Mouse (Mus musculus) limb, embryonic 13.5 days (tissue): Measurements from ENCODE around the gene Agap1. TPM values are rescaled to one million over a fixed set of nuclear protein-coding genes. Genes with fewer than 3 reads are reported as not detected.

Source experiments
- ATAC-seq: fragments of 200-750 bp; cut with Nextera tagmentation; 2 replicates; pipeline ENCODE4 v1.8.0; 2017; ENCODE audit warnings: low read depth, moderate number of reproducible peaks, moderate TSS enrichment; ENCODE audit not compliant: low FRiP score
- H3K27ac ChIP-seq: fragments of 300-500 bp; sonication (generic); 2 replicates; pipeline ENCODE4 v1.5.1; 2015; ENCODE audit warnings: inconsistent platforms, mild to moderate bottlenecking, moderate library complexity
- H3K27me3 ChIP-seq: fragments of 300-500 bp; sonication (generic); 2 replicates; pipeline ENCODE4 v1.6.1; 2015; ENCODE audit warnings: mild to moderate bottlenecking, inconsistent platforms
- H3K36me3 ChIP-seq: fragments of 300-500 bp; sonication (generic); 2 replicates; pipeline ENCODE4 v1.6.1; 2015; ENCODE audit warnings: inconsistent platforms, mild to moderate bottlenecking, moderate library complexity
- H3K4me1 ChIP-seq: fragments of 300-500 bp; sonication (generic); 2 replicates; pipeline ENCODE4 v1.6.1; 2015; ENCODE audit warnings: inconsistent platforms
- H3K4me2 ChIP-seq: fragments of 300-500 bp; sonication (generic); replicated peaks from 2 replicates; pipeline ENCODE4 v1.6.1; 2015; ENCODE audit warnings: inconsistent platforms, mild to moderate bottlenecking, moderate library complexity
- H3K4me3 ChIP-seq: fragments of 300-500 bp; sonication (generic); 2 replicates; pipeline ENCODE4 v1.5.1; 2015; ENCODE audit warnings: moderate library complexity, mild to moderate bottlenecking, inconsistent platforms
- H3K9ac ChIP-seq: fragments of 300-500 bp; sonication (generic); 2 replicates; pipeline ENCODE4 v1.6.1; 2015; ENCODE audit warnings: mild to moderate bottlenecking, inconsistent platforms
- H3K9me3 ChIP-seq: fragments of 300-500 bp; sonication (generic); 2 replicates; pipeline ENCODE4 v1.6.1; 2016; ENCODE audit warnings: inconsistent platforms
- WGBS: fragments of 180-500 bp; shearing (Covaris S2); methylation state at CpG from one replicate; pipeline ENCODE4 v1.1.7; 2015; 5-methylcytosine and 5-hydroxymethylcytosine counted together
- polyA plus RNA-seq: library from polyadenylated mRNA; unstranded; fragments of >200 nt; fragmentation: Nextera tagmentation; extraction: Ambion mirVana; gene quantifications from 2 replicates; pipeline ENCODE4 v1.2.1, GENCODE M21; 2015

The Agap1 gene
- polyA plus RNA-seq, 1 experiment from 2014 or later = 13.3 TPM

DNA sequence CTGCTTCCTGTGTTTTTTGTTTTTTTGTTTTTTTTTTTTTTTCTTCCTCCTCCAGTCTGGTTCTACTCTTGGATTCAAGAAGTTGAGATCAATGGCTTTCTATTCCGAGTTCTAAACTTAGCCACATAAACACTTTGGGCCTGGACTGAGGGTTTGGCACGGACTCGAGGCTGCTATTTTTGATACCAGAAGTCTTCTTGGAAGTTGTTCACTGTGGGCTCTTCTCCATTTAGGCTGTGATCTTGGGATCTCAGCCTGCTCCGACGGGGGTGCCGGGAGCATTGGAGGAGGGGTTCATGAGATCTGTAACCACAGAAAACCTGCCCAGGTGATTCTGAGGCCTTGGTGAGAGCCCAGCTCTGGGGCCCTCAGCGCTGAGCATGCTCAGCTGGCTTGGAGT, 140.8 kb downstream of the Agap1 start:
- peaks cover 25% of the 10 kb centered on the region for H3K4me1 ChIP-seq
- no peak overlapping the region for H3K9ac ChIP-seq
- no peak overlapping the region for H3K4me2 ChIP-seq
- no peak for ATAC-seq
- WGBS = 90% methylated on average over 7 of the region's 7 CpGs
- no peak overlapping the region for H3K27ac ChIP-seq
- peaks cover 18% of the 10 kb centered on the region for H3K36me3 ChIP-seq
- H3K4me3 ChIP-seq = no peak overlapping the region
- no peaks in the 10 kb centered on the region for H3K27me3 ChIP-seq
- H3K9me3 ChIP-seq = peaks cover 7% of the 10 kb centered on the region; the same call in 1 of the 2 replicates

DNA sequence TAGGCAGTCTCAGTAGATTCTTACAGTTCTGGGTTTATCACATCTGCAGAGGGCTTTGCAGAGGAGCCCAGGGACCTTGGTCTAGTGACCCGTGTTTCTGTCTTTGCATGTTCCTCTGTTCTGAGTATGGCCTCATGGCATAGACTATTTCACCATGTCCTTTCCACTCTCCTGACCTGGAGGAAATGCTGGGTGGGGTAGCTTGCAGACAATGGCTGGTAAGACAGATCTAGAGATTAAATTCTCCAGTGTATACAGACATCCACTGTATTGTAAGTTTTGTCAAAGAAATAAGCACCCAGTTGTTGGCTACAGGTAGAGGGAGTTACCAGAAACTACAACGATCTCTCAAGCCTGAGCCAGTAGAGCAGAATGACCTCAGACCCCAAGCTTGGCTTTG, 141.6 kb downstream of the Agap1 start:
- no peak overlapping the region for H3K4me2 ChIP-seq
- 92% methylated on average over 2 of the region's 2 CpGs for WGBS
- no peak overlapping the region for H3K27ac ChIP-seq
- H3K27me3 ChIP-seq = no peaks in the 10 kb centered on the region
- peaks cover 14% of the 10 kb centered on the region for H3K36me3 ChIP-seq
- no peak for ATAC-seq
- H3K9ac ChIP-seq = no peak overlapping the region
- H3K9me3 ChIP-seq = peaks cover 7% of the 10 kb centered on the region; the same call in 1 of the 2 replicates
- no peak overlapping the region for H3K4me3 ChIP-seq
- peaks cover 33% of the 10 kb centered on the region for H3K4me1 ChIP-seq

DNA sequence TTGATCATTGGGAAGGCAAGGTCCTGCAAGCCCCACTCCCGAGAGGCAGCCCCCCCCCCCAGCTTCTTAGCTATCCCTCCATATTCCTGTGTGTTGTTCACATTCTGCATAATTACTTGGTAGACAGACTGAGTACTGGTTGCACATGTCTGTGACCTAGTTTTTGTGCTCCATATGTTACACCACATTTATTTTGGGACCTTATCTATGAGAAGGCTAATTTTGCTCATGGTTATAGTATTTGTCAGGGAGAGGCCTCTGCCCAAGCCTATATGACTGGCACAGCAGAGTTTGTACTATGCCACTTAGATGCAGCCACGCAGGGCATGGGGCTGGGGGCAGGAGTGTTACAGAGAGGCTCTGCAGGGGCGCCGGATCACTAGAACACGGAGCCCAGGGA, 144.3 kb downstream of the Agap1 start:
- 87% methylated on average over 5 of the region's 5 CpGs for WGBS
- no peak for ATAC-seq
- no peaks in the 10 kb centered on the region for H3K27me3 ChIP-seq
- H3K4me2 ChIP-seq = no peak overlapping the region
- H3K9ac ChIP-seq = no peak overlapping the region
- no peaks in the 10 kb centered on the region for H3K36me3 ChIP-seq
- no peaks in the 10 kb centered on the region for H3K9me3 ChIP-seq
- peaks cover 53% of the 10 kb centered on the region for H3K4me1 ChIP-seq
- H3K27ac ChIP-seq = no peak overlapping the region
- no peak overlapping the region for H3K4me3 ChIP-seq

DNA sequence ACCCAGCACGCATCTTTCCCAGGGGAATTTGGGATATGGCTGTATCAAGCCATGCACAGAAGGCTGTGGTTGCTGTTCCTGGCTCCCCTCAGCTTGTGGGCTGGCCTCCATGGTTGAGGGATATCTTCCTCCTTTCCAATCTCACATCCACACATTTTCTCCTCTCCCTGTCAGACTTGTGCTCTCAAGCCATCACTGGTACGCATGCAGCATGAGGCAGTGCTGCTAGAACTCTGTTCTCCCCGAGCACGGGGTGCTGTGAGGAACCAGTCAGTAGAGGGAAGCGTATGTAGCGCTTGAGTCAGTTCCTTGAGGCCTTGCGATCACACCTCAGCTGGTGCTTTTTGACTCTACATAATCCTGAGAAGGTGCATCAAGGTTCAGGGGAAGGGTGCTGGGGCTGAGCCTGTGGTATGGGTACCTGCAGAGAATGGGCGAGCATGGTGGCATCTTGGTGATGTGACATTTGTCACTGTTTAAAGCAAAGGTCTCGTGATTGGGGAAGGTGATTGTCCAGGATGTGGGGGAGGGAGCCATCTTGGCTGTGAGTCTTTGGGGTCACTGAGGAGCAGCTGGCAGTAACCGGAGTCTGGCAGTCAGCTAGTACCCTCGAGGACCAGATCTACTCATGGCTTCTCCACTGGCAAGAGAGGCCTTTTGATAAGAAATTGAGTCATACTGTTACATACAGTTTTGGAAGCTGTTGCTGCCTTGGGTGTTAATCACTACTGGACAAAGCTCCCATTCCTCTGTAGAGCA, 145.6 kb downstream of the Agap1 start:
- H3K9ac ChIP-seq = no peak overlapping the region
- H3K4me2 ChIP-seq = no peak overlapping the region
- H3K4me1 ChIP-seq = peaks cover 59% of the 10 kb centered on the region
- no peak overlapping the region for H3K4me3 ChIP-seq
- ATAC-seq = no peak
- 80% methylated on average over 11 of the region's 11 CpGs for WGBS
- no peaks in the 10 kb centered on the region for H3K36me3 ChIP-seq
- H3K9me3 ChIP-seq = no peaks in the 10 kb centered on the region
- H3K27ac ChIP-seq = no peak overlapping the region
- no peaks in the 10 kb centered on the region for H3K27me3 ChIP-seq

DNA sequence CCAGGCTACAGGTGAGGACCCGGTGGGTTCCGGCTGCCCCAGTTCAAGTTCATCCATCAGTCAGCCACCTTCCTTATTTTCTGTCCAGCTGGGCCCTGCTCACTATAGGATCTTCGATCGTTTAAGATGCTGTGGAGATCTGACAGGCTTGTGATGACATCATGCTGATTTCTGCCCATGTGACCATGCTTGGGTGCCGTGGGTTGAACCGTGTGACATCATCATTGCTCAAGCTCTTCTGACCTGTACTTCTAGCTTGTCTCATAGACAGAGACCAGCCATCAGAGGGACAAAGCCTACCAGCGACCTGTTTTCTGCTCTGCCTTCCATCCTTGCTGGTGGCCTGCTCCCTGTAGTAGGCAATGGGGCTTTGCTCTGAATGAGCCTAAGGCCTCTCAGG, 146.7 kb downstream of the Agap1 start:
- H3K27me3 ChIP-seq = no peaks in the 10 kb centered on the region
- H3K9ac ChIP-seq = no peak overlapping the region
- no peak for ATAC-seq
- H3K9me3 ChIP-seq = no peaks in the 10 kb centered on the region
- no peak overlapping the region for H3K27ac ChIP-seq
- H3K36me3 ChIP-seq = 0 out of 2 replicates have a peak, but pooled peaks cover 4% of the 10 kb centered on the region
- 85% methylated on average over 7 of the region's 7 CpGs for WGBS
- no peak overlapping the region for H3K4me3 ChIP-seq
- no peak overlapping the region for H3K4me2 ChIP-seq
- peaks cover 70% of the 10 kb centered on the region for H3K4me1 ChIP-seq

DNA sequence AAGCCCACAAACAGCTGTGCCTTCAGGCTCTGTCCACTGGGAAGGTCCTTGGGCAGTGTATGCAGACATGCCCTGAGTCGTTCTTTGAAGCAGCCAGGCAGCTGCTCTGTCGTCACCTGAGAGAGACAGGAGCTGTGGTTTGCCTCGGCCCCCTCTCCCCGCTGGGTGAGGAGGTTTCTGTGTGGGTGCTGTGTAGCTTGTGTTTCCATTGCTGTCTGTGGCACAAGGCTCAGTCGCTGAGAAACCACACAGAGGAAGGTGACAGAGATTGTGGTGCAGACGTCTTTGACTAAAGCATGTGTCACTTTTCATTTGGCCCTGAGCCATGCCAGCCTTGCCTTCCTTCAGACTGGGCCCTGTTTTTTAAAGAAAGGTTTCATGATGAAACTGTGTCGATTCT, 148.3 kb downstream of the Agap1 start:
- Histone ChIP-seq H3K4me3 (no peak overlapping the region), H3K9ac (no peak overlapping the region), H3K4me2 (no peak overlapping the region), H3K27ac (no peak overlapping the region), H3K27me3 (no peaks in the 10 kb centered on the region), H3K36me3 (peaks cover 7% of the 10 kb centered on the region; the same call in 1 of the 2 replicates), H3K4me1 (peaks cover 70% of the 10 kb centered on the region), H3K9me3 (no peaks in the 10 kb centered on the region)
- 59% methylated on average over 7 of the region's 7 CpGs for WGBS
- ATAC-seq = no peak

DNA sequence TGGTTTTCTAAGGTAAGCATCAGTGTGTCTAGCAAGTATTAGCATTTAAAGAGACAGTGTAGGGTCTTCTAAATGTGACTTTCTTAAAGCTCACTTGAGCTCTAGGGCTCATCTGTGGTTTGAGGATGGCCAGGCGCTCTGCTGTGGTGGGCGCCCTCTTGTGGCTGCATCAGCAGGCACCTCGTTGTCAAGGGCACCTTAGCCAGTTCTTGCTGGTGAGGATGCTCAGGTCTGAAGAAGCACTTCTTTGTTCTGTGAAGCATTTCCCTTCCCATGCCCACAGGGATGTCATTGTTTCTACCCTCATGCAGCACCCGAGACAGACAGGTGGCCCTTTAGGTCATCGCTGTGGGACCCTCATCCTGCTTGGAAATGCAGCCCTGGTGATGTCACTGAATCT, 152.0 kb downstream of the Agap1 start:
- no peak overlapping the region for H3K27ac ChIP-seq
- H3K4me1 ChIP-seq = peaks cover 37% of the 10 kb centered on the region
- H3K27me3 ChIP-seq = no peaks in the 10 kb centered on the region
- no peak overlapping the region for H3K4me2 ChIP-seq
- 45% methylated on average over 5 of the region's 5 CpGs for WGBS
- no peak for ATAC-seq
- H3K36me3 ChIP-seq = peaks cover 27% of the 10 kb centered on the region
- no peaks in the 10 kb centered on the region for H3K9me3 ChIP-seq
- H3K9ac ChIP-seq = no peak overlapping the region
- no peak overlapping the region for H3K4me3 ChIP-seq

DNA sequence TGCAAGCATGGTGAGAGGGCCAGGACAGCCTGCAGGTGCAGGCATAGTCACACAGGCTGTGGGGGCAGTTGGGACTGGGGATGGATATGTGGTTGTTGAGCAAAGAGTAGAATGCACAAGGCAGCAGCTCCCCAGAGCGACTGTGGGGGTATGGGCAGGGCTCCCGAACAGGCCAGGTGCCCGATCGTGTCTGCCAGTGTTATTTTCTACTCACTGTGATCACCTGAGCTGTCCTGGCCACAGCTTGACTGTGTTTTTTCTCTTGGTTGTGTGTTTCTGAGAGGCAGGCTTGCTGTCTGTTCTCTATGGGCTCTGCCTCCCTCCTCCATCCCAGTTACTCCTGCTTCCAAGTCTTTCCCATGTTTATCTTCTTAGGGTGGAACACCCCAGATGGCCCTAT, 154.2 kb downstream of the Agap1 start:
- ATAC-seq = no peak
- 97% methylated on average over 4 of the region's 4 CpGs for WGBS
- Histone ChIP-seq H3K4me1 (peaks cover 20% of the 10 kb centered on the region), H3K36me3 (peaks cover 37% of the 10 kb centered on the region), H3K27ac (no peak overlapping the region), H3K27me3 (no peaks in the 10 kb centered on the region), H3K9me3 (no peaks in the 10 kb centered on the region), H3K4me2 (no peak overlapping the region), H3K4me3 (no peak overlapping the region), H3K9ac (no peak overlapping the region)

DNA sequence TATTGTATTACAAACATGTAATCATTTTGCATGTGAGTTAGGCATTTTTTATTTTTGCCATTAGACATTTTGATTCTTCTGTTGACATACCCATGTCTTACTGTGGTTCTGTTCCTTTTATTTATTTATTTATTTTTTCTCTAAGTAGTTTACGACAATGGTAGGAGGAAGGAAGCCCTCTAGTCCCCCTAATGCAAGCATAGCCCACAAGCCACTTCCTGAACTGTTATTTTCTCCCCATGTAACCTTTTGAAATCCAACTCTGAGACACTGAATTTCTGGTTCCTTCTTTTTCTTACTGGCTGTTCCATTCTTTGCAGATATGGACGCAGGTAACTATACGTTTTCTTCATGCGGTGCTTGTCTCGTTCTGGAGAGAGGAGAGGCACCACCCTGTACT, 155.4 kb downstream of the Agap1 start:
- WGBS = 91% methylated on average over 5 of the region's 5 CpGs
- Histone ChIP-seq H3K4me1 (peaks cover 11% of the 10 kb centered on the region), H3K27ac (no peak overlapping the region), H3K4me3 (no peak overlapping the region), H3K4me2 (no peak overlapping the region), H3K36me3 (peaks cover 37% of the 10 kb centered on the region), H3K9ac (no peak overlapping the region), H3K9me3 (no peaks in the 10 kb centered on the region), H3K27me3 (no peaks in the 10 kb centered on the region)
- no peak for ATAC-seq

DNA sequence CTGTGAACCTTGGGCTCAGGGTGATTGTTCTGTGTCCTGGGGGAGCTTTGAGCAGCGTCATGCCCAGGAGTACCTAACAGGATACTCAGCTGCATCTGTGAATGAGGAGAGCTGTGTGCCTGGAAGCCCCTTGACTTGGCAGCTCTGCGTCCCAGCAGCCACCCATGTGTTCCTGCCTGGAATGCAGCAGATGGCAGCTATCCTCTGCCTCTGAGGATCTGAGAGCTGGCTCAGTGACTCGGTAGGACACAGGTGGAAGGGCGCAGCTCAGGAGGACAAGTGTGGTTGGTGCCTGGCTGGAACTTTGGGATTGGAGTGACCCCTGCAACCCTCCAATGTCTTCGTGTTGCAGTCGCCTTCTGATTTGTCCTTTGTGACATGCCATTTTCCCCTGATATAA, 156.9 kb downstream of the Agap1 start:
- H3K4me1 ChIP-seq = peaks cover 12% of the 10 kb centered on the region
- no peak overlapping the region for H3K27ac ChIP-seq
- no peak for ATAC-seq
- H3K9me3 ChIP-seq = no peaks in the 10 kb centered on the region
- peaks cover 33% of the 10 kb centered on the region for H3K36me3 ChIP-seq
- H3K4me2 ChIP-seq = no peak overlapping the region
- H3K27me3 ChIP-seq = no peaks in the 10 kb centered on the region
- H3K4me3 ChIP-seq = no peak overlapping the region
- WGBS = 91% methylated on average over 6 of the region's 6 CpGs
- H3K9ac ChIP-seq = no peak overlapping the region

DNA sequence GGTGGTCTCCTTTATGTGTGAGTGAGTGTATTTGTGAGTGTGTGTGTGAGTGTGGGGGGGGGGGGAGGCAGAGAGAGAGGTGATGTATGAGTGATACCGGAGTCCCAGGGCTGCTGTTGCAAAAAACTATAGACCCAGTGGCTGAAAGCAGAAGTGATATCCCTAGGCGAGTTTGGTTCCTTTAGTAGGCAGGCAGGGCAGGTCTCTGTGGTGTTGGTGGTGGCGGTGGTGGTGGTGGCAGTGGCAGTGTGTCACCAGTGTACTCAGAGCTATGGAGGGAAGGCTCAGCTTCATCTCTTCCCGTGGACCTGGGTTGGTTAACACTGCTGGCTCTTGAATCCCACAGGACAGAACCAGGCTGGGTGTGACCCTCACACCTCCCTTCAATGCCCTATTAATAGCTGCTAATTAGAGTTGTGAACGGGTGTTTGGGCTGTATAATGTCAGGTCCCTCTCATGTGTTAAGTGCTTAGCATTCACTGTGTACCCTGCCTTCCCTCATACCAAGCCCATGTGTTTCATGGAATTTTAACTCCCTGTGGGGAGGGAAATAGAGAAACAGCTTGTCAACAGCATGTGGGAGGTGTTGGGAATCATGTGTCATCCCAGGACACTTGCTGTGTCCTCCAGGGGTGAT, 158.7 kb downstream of the Agap1 start:
- no peak overlapping the region for H3K9ac ChIP-seq
- H3K27me3 ChIP-seq = no peaks in the 10 kb centered on the region
- no peak overlapping the region for H3K4me3 ChIP-seq
- H3K27ac ChIP-seq = no peak overlapping the region
- H3K36me3 ChIP-seq = peaks cover 30% of the 10 kb centered on the region
- no peak for ATAC-seq
- peaks cover 14% of the 10 kb centered on the region for H3K4me1 ChIP-seq
- H3K4me2 ChIP-seq = no peak overlapping the region
- WGBS = 60% methylated on average over 5 of the region's 5 CpGs
- no peaks in the 10 kb centered on the region for H3K9me3 ChIP-seq

DNA sequence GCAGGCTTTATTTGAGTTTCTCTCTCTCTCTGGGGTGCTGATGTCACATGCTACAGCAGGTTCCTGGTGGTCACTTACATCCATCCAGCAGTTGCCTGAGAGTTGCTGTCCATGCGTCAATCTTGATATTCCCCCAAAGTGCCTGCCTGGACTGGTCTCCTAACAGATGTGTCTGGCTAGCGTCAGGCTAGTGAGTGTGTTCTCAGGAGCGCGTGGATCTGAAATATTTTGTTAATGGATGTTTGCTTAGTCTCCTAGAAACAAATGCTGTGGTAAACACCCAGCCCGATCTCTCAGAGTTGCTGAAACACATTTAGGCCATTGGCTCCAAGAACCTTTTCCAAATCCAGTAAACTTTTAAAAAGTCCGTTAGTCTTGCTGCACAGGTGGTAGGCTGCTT, 161.9 kb downstream of the Agap1 start:
- no peaks in the 10 kb centered on the region for H3K9me3 ChIP-seq
- 63% methylated on average over 6 of the region's 6 CpGs for WGBS
- no peak overlapping the region for H3K9ac ChIP-seq
- H3K27me3 ChIP-seq = no peaks in the 10 kb centered on the region
- no peak for ATAC-seq
- H3K36me3 ChIP-seq = peaks cover 13% of the 10 kb centered on the region
- no peak overlapping the region for H3K27ac ChIP-seq
- no peak overlapping the region for H3K4me3 ChIP-seq
- H3K4me2 ChIP-seq = no peak overlapping the region
- H3K4me1 ChIP-seq = peaks cover 30% of the 10 kb centered on the region

DNA sequence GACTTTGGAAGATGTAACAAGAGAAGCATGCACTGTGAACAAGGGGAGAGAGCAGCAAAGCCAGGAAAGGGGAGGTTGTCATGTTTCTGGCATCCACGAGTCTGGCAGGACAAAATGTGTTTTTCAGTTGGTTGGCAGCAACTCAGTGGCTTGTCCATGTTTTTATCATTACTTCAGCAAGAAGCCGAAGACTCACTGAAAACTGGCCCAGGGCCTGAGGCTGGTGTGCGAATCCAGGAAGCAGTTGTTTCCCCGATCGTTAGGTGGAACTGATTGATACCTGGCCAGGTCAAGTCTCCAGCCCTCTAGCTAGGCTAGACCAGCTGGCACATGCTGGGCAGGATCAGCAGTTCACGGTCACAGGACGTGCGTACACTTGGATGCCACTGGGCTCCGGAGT, 162.7 kb downstream of the Agap1 start:
- H3K4me3 ChIP-seq = no peak overlapping the region
- no peaks in the 10 kb centered on the region for H3K9me3 ChIP-seq
- H3K36me3 ChIP-seq = peaks cover 5% of the 10 kb centered on the region
- 71% methylated on average over 9 of the region's 9 CpGs for WGBS
- ATAC-seq = no peak
- no peak overlapping the region for H3K4me2 ChIP-seq
- H3K27me3 ChIP-seq = no peaks in the 10 kb centered on the region
- no peak overlapping the region for H3K27ac ChIP-seq
- peaks cover 36% of the 10 kb centered on the region for H3K4me1 ChIP-seq
- H3K9ac ChIP-seq = no peak overlapping the region
